Mouse (Mus musculus) kidney, adult 2 months (tissue): Measurements from ENCODE around the gene Ears2.

ENCODE experiments used
- CTCF ChIP-seq: fragments of 200-500 bp; conservative IDR thresholded peaks from 2 replicates; pipeline ENCODE4 v1.5.1; 2011; ENCODE audit warnings: low read depth, mild to moderate bottlenecking, control low read depth, low read length, moderate library complexity, mixed read lengths; ENCODE audit not compliant: insufficient read depth, insufficient read length
- POLR2A ChIP-seq: fragments of 200-500 bp; IDR thresholded peaks from one replicate; pipeline ENCODE4 v1.6.1; 2011; ENCODE audit warnings: low read depth, low read length, control low read depth

DNA sequence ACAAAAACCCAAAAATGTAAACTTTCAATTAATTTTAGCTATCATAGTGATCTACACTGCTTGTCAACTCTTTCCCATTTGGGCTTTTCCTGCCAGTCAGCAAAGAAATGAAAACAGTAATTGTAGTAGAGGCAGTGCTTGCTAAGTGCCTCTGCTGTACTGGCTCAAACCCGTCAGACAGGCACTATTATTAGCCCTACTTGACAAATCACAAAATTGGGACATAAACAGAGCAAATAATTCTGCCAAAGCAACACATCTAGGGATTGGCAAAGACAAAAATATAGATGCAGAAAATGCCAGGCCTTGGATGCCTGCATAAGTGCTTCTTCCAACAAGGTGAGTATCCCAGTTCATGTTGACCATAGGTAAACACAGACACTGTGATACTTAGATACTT lies 1.4 kb downstream of the Ears2 start:
- no peak for TF ChIP-seq CTCF
- no peak for TF ChIP-seq POLR2A
